Mouse (Mus musculus): ENCODE data around the gene Gm21988.

- TF ChIP-seq CTCF (IDR thresholded peaks at IDR 0.05; ENCODE audit: control insufficient read depth, insufficient read depth, low read length) (no peak), POLR2A (IDR thresholded peaks at IDR 0.05; ENCODE audit: borderline replicate concordance, control insufficient read depth, low read depth, low read length) (no peak)
Observed at GRCm38 (mm10) chr11:70214191-70214855, 25.3 kb downstream of the Gm21988 start.
